Mouse (Mus musculus) stomach, postnatal 0 days (tissue): ENCODE data around the gene Fcer2a. TPM values are rescaled to one million over a fixed set of nuclear protein-coding genes. Genes with fewer than 3 reads are reported as not detected.

Source experiments
- ATAC-seq: fragments of 200-750 bp; cut with Nextera tagmentation; 2 replicates; pipeline ENCODE4 v1.8.0; 2017; ENCODE audit not compliant: low FRiP score, low TSS enrichment
- DNase-seq: peaks from one replicate; pipeline ENCODE4 v3.0.0-alpha.2; 2016; ENCODE audit warnings: low spot score
- H3K27ac ChIP-seq: fragments of 300-500 bp; sonication (generic); replicated peaks from 2 replicates; pipeline ENCODE4 v1.5.1; 2014; ENCODE audit warnings: mild to moderate bottlenecking, control low read depth
- H3K27me3 ChIP-seq: fragments of 300-500 bp; sonication (generic); 2 replicates; pipeline ENCODE4 v1.6.1; 2014; ENCODE audit warnings: low read length; ENCODE audit not compliant: control insufficient read depth, insufficient read depth
- H3K36me3 ChIP-seq: fragments of 300-500 bp; sonication (generic); 2 replicates; pipeline ENCODE4 v1.6.1; 2014; ENCODE audit warnings: low read length, mixed read lengths; ENCODE audit not compliant: control insufficient read depth, insufficient read depth
- H3K4me1 ChIP-seq: fragments of 300-500 bp; sonication (generic); replicated peaks from 2 replicates; pipeline ENCODE4 v1.6.1; 2014; ENCODE audit warnings: antibody characterized with exemption; ENCODE audit not compliant: control insufficient read depth, insufficient read depth
- H3K4me2 ChIP-seq: fragments of 300-500 bp; sonication (generic); replicated peaks from 2 replicates; pipeline ENCODE4 v1.6.1; 2014; ENCODE audit warnings: low read depth, mild to moderate bottlenecking, control low read depth, moderate library complexity
- H3K4me3 ChIP-seq: fragments of 300-500 bp; sonication (generic); 2 replicates; pipeline ENCODE4 v1.5.1; 2014; ENCODE audit warnings: low read depth, low read length, control low read depth
- H3K9ac ChIP-seq: fragments of 300-500 bp; sonication (generic); 2 replicates; pipeline ENCODE4 v1.6.1; 2014; ENCODE audit warnings: mild to moderate bottlenecking, low read length, control low read depth, mixed read lengths
- H3K9me3 ChIP-seq: fragments of 300-500 bp; sonication (generic); 2 replicates; pipeline ENCODE4 v1.6.1; 2016; ENCODE audit warnings: low read length; ENCODE audit not compliant: control insufficient read depth
- CTCF ChIP-seq: IDR thresholded peaks from 2 replicates; pipeline ENCODE4 v1.5.1; 2016; ENCODE audit warnings: antibody characterized with exemption, low read depth, mild to moderate bottlenecking, moderate library complexity
- EP300 ChIP-seq: optimal IDR thresholded peaks from 2 replicates; pipeline ENCODE3; 2016; ENCODE audit warnings: antibody characterized with exemption
- WGBS: fragments of 180-500 bp; shearing (Covaris S2); extraction: QIAGEN DNeasy Blood & Tissue Kit; methylation state at CpG from one replicate; pipeline ENCODE4 v1.1.7; 2014; 5-methylcytosine and 5-hydroxymethylcytosine counted together
- polyA plus RNA-seq: library from polyadenylated mRNA; unstranded; fragments of >200 nt; fragmentation: Nextera tagmentation; extraction: Ambion mirVana; gene quantifications from 2 replicates; pipeline ENCODE4 v1.2.1, GENCODE M21; 2015

Fcer2a gene
- 0.44 and 0.47 TPM in 2 replicates for polyA plus RNA-seq

GRCm38 (mm10) chr8:3694121-3694520 is at the start of gene Fcer2a:
Gene Fcer2a (minus strand): TSS chr8:3694175.
- H3K9ac ChIP-seq, result no peak within 1 kb of the TSS
- ATAC-seq (no peak), DNase-seq (no peak)
- H3K27me3 ChIP-seq, result no peaks in the 10 kb centered on the region
- no peak for TF ChIP-seq EP300
- TF ChIP-seq CTCF, result no peak
- no peak within 1 kb of the TSS for H3K4me3 ChIP-seq
- no peaks in the 10 kb centered on the region for H3K9me3 ChIP-seq
- H3K4me2 ChIP-seq, result no peak within 1 kb of the TSS
- WGBS, result 82% methylated on average over 3 of the region's 3 CpGs
- H3K27ac ChIP-seq, result no peak within 1 kb of the TSS
- no peaks in the 10 kb centered on the region for H3K36me3 ChIP-seq
- H3K4me1 ChIP-seq, result no peaks in the 10 kb centered on the region

GRCm38 (mm10) chr8:3736947-3737346 is 43.0 kb upstream of the Fcer2a start:
- H3K4me1 ChIP-seq, result no peaks in the 10 kb centered on the region
- no peak overlapping the region for H3K4me3 ChIP-seq
- no peak overlapping the region for H3K4me2 ChIP-seq
- TF ChIP-seq CTCF (no peak), EP300 (no peak)
- DNase-seq (no peak), ATAC-seq (no peak)
- no peaks in the 10 kb centered on the region for H3K9me3 ChIP-seq
- no peaks in the 10 kb centered on the region for H3K27me3 ChIP-seq
- no peaks in the 10 kb centered on the region for H3K36me3 ChIP-seq
- H3K9ac ChIP-seq, result no peak overlapping the region
- WGBS, result 81% methylated on average over 2 of the region's 2 CpGs
- no peak overlapping the region for H3K27ac ChIP-seq

- Histone ChIP-seq H3K27ac (no peak overlapping the region), H3K9me3 (no peaks in the 10 kb centered on the region), H3K9ac (no peak overlapping the region), H3K36me3 (no peaks in the 10 kb centered on the region), H3K27me3 (no peaks in the 10 kb centered on the region), H3K4me1 (no peaks in the 10 kb centered on the region), H3K4me2 (no peak overlapping the region), H3K4me3 (no peak overlapping the region)
- 84% methylated on average over 2 of the region's 2 CpGs for WGBS
- no peak for TF ChIP-seq CTCF
- DNase-seq, result no peak
- ATAC-seq, result no peak
Measured at GRCm38 (mm10) chr8:3735599-3735998, 41.6 kb upstream of the Fcer2a start.

GRCm38 (mm10) chr8:3734084-3734483 is 40.1 kb upstream of the Fcer2a start:
- H3K27ac ChIP-seq, result no peak overlapping the region
- H3K9me3 ChIP-seq, result no peaks in the 10 kb centered on the region
- no peak overlapping the region for H3K4me3 ChIP-seq
- WGBS, result 59% methylated on average over 1 of the region's 1 CpGs
- H3K36me3 ChIP-seq, result no peaks in the 10 kb centered on the region
- no peak for TF ChIP-seq EP300
- no peak overlapping the region for H3K9ac ChIP-seq
- DNase-seq (no peak), ATAC-seq (no peak)
- no peaks in the 10 kb centered on the region for H3K4me1 ChIP-seq
- no peak overlapping the region for H3K4me2 ChIP-seq
- no peaks in the 10 kb centered on the region for H3K27me3 ChIP-seq

DNA sequence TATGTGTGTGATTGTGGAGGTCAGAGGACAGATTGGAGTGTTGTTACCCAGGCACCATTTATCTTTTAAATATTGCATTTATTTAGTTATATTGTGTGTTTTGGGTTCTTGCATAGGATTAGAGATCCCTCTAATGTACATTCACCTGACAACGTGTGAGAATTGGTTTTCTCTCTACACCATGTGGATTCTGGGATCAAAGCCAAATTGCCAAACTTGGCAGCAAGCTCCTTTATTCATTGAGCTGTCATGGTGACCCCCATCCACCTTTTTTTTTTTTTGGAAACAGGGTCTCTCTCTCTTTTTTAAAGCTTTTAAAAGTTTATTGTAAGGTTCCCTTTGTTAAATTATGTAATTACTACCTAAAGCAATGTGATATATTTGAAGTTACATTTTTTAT is 27.1 kb upstream of the Fcer2a start:
- no peak overlapping the region for H3K27ac ChIP-seq
- no peak for ATAC-seq
- no peak overlapping the region for H3K9ac ChIP-seq
- no peak for DNase-seq
- no peak overlapping the region for H3K4me3 ChIP-seq
- no peaks in the 10 kb centered on the region for H3K36me3 ChIP-seq
- TF ChIP-seq EP300, result no peak
- TF ChIP-seq CTCF, result no peak
- no peaks in the 10 kb centered on the region for H3K27me3 ChIP-seq
- no peaks in the 10 kb centered on the region for H3K4me1 ChIP-seq
- 19% methylated on average over 1 of the region's 1 CpGs for WGBS
- no peak overlapping the region for H3K4me2 ChIP-seq
- no peaks in the 10 kb centered on the region for H3K9me3 ChIP-seq

DNA sequence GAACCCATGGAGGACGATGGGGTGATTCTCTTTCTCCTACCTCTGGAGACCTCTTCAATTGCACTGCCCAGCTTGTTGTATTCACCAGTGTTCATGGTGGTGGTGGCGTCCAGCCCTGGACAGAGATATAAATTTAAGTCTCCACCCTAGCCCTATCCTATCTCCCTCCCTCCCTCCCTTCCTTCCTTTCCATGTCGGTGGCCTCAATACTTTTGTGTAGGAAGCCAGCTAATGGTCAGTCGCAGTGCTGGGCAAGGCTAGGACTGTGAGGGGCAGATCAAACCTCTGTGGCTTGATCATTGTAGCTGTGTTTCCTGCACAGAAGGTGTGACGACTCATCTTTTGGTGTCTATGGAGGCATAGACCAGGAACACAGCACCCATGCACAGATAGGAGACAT is 26.6 kb upstream of the Fcer2a start, which contains the start of gene Clec4g:
Gene Clec4g, minus strand, starts transcription at position 101 of the 400 bp plus-strand sequence.
- ATAC-seq, result no peak
- Histone ChIP-seq H3K4me2 (no peak within 1 kb of the TSS), H3K36me3 (no peaks in the 10 kb centered on the region), H3K4me3 (no peak within 1 kb of the TSS), H3K9ac (no peak within 1 kb of the TSS), H3K27ac (no peak within 1 kb of the TSS), H3K4me1 (no peaks in the 10 kb centered on the region), H3K9me3 (no peaks in the 10 kb centered on the region), H3K27me3 (no peaks in the 10 kb centered on the region)
- no peak for DNase-seq
- 69% methylated on average over 5 of the region's 5 CpGs for WGBS
- TF ChIP-seq CTCF, result no peak
- TF ChIP-seq EP300, result no peak
